Mouse (Mus musculus) heart, postnatal 0 days (tissue): ENCODE data around the gene Epo.

Experiments used
- CTCF ChIP-seq: IDR thresholded peaks from 2 replicates; pipeline ENCODE4 v1.5.1; 2016; ENCODE audit warnings: antibody characterized with exemption, control low read depth, low read depth
- EP300 ChIP-seq: IDR thresholded peaks from 2 replicates; pipeline ENCODE4 v1.6.1; 2016; ENCODE audit warnings: antibody characterized with exemption, low read depth

GRCm38 (mm10) chr5:137574470-137574901 lies 41.4 kb upstream of the Epo start:
- peak; percentile 11 for TF ChIP-seq CTCF
- no peak for TF ChIP-seq EP300
